Mouse (Mus musculus): ENCODE results near the gene Dact2.

- TF ChIP-seq CTCF (conservative IDR thresholded peaks at IDR 0.05 in 1 of 2, IDR thresholded peaks at IDR 0.05 in 1 of 2; ENCODE audit: low read depth in 2 of 2, low read length in 2 of 2) (no peak), MAZ (IDR thresholded peaks at IDR 0.05; ENCODE audit: low read depth, low read length) (no peak), MYC (IDR thresholded peaks at IDR 0.05; ENCODE audit: low read depth, low read length) (no peak), EP300 (IDR thresholded peaks at IDR 0.05; ENCODE audit: low read length) (no peak), USF2 (conservative IDR thresholded peaks at IDR 0.05; ENCODE audit: low read depth, low read length) (no peak)
Measured at GRCm38 (mm10) chr17:14184192-14184814, 19.8 kb downstream of the Dact2 start.

Data from CH12.LX (cell line).